Mouse (Mus musculus): Measurements from ENCODE around the gene Sult1c2. TPM values are rescaled to one million over a fixed set of nuclear protein-coding genes. Genes with fewer than 3 reads are reported as not detected.
"Not testable (repeated sequence)": the region's sequence is repeated elsewhere in the genome, so short reads cannot be mapped to it uniquely, and the experiment has no call there.

The Sult1c2 gene
- not detected in 2 replicates for polyA plus RNA-seq (2016; fragmentation: Nextera tagmentation; extraction: Ambion mirVana)

GRCm38 (mm10) chr17:53846206-53846605 lies at the start of gene Sult1c2:
Gene Sult1c2 (minus strand): TSS chr17:53846339.
- H3K4me1 ChIP-seq (replicated peaks), result no peaks in the 10 kb centered on the region
- H3K36me3 ChIP-seq, result no peaks in the 10 kb centered on the region
- no peak for ATAC-seq (ENCODE audit: insufficient number of reproducible peaks, insufficient read depth, low FRiP score, low TSS enrichment, low read depth)
- H3K27me3 ChIP-seq, result no peaks in the 10 kb centered on the region
- H3K4me2 ChIP-seq, result no peak within 1 kb of the TSS
- H3K4me3 ChIP-seq (replicated peaks), result no peak within 1 kb of the TSS
- no peaks in the 10 kb centered on the region for H3K9me3 ChIP-seq
- H3K9ac ChIP-seq (replicated peaks), result no peak within 1 kb of the TSS
- 86% methylated on average over 4 of the region's 4 CpGs for WGBS
- no peak within 1 kb of the TSS for H3K27ac ChIP-seq

DNA sequence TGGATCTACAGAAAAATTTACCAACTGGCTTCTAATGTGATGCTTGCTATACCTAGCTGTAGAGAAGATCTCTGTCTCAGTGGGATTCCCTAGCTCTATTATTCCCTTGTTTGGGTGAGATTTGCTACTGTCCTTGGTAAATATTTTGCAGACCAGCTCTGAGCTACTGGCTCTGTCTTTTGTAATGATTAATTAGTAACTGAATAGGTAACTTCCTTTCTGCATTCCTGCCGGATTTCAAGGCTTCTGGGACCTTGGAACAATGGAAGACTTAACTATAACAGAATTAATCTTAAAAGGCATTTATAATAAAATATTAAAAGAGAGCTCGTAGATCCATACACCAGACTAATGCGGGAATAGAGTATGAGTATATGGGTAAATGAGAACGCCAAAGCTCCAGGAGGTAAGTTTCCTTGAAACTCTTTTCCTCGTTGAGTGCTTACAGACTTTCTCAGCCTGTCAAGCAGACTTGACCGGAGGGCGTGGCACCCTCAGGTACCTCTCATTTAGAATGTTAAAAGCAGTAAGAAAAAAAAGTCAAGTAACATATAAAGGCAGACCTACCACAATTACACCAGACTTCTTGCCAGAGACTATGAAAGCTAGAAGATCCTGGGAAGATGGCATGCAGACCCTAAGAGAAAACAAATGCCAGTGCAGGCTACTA lies 33.0 kb upstream of the Sult1c2 start:
- not testable (repeated sequence) for H3K27me3 ChIP-seq; H3K4me3 ChIP-seq (replicated peaks); H3K27ac ChIP-seq; H3K4me1 ChIP-seq (replicated peaks); ATAC-seq (ENCODE audit: insufficient number of reproducible peaks, insufficient read depth, low FRiP score, low TSS enrichment, low read depth); H3K4me2 ChIP-seq; H3K9ac ChIP-seq (replicated peaks); H3K36me3 ChIP-seq
- H3K9me3 ChIP-seq, result peaks cover 16% of the 10 kb centered on the region; the same call in 1 of the 2 replicates
- WGBS, result 91% methylated on average over 7 of the region's 7 CpGs

DNA sequence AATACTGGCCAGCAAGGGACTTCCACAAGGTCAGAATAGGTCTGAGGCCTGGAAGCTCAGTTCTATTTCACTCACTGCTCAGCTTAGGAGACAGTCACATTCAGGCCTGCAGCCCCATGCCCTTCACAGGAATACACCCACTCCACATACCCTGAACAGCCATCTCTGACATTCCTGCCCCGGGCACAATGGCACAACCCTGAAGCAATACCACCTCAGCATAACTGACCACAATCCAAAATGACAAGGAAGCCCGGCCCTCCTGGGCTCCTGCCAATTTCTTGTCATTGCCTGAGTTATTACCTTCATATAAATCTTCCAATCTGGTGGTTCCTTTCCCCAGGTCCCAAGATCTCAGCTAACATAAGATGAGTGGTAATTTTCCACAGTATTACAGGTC lies 28.3 kb upstream of the Sult1c2 start:
- 82% methylated on average over 2 of the region's 2 CpGs for WGBS
- H3K9ac ChIP-seq (replicated peaks), result no peak overlapping the region
- no peak for ATAC-seq (ENCODE audit: insufficient number of reproducible peaks, insufficient read depth, low FRiP score, low TSS enrichment, low read depth)
- no peaks in the 10 kb centered on the region for H3K27me3 ChIP-seq
- no peak overlapping the region for H3K4me3 ChIP-seq (replicated peaks)
- H3K4me2 ChIP-seq, result no peak overlapping the region
- no peaks in the 10 kb centered on the region for H3K9me3 ChIP-seq
- no peak overlapping the region for H3K27ac ChIP-seq
- no peaks in the 10 kb centered on the region for H3K4me1 ChIP-seq (replicated peaks)
- no peaks in the 10 kb centered on the region for H3K36me3 ChIP-seq

DNA sequence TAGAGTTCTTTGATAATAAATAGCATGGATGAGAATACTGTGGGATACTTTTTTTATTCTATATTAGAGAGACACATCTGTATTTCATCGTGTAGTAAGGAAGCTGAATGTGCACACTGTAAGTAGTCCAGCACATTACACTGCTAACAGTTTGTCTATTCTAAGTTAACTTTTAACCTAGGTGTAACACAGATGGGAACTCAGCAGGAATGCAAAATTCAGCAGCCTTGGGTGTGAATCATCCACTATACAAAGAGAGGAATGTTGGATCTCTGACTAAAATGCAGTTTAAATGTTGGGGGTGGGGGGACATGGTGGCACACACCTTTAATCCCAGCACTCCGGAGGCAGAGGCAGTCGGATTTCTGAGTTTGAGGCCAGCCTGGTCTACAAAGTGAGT lies 26.1 kb upstream of the Sult1c2 start:
- Histone ChIP-seq H3K4me1 (replicated peaks) (no peaks in the 10 kb centered on the region), H3K9me3 (no peaks in the 10 kb centered on the region), H3K27ac (no peak overlapping the region), H3K4me3 (replicated peaks) (no peak overlapping the region), H3K36me3 (no peaks in the 10 kb centered on the region), H3K9ac (replicated peaks) (no peak overlapping the region), H3K4me2 (no peak overlapping the region), H3K27me3 (no peaks in the 10 kb centered on the region)
- no peak for ATAC-seq (ENCODE audit: insufficient number of reproducible peaks, insufficient read depth, low FRiP score, low TSS enrichment, low read depth)
- WGBS, result 86% methylated on average over 3 of the region's 3 CpGs

- Histone ChIP-seq H3K9ac (replicated peaks) (no peak overlapping the region), H3K4me1 (replicated peaks) (no peaks in the 10 kb centered on the region), H3K9me3 (no peaks in the 10 kb centered on the region), H3K4me2 (no peak overlapping the region), H3K36me3 (no peaks in the 10 kb centered on the region), H3K27ac (no peak overlapping the region), H3K27me3 (no peaks in the 10 kb centered on the region), H3K4me3 (replicated peaks) (no peak overlapping the region)
- ATAC-seq (ENCODE audit: insufficient number of reproducible peaks, insufficient read depth, low FRiP score, low TSS enrichment, low read depth), result no peak
Observed at GRCm38 (mm10) chr17:53869931-53870330, 23.8 kb upstream of the Sult1c2 start.

DNA sequence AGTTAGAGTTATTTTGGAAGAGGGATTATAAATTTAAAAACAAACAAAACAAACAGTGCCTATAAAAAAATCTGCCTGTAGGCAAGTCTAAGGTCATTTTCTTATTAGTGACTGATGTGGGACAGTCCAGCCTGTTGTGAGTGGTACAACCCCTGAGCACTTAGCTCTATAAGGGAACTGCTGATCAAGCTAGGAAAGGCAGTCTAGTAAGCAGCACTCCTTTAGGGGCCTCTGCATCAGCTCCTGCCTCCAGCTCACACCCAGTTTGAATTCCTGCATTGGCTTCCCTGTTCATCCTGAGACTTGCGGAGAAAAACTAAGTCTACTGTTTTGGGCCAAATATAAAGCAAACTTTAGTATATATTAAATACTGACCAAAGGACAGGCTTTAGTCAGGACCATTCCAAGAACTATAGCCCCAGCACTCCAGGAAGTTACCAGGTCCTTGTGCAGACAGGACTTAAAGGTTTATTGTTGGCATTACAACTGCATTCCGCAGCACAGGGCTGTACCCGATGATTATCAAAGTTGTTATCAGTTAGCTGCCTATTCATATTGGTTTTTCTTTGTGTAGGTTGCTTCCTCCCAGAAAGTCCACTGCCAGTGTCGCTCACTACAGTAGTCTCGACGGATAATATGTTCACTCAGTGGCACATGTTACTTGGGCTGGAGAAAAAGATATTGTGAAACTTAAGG lies 19.3 kb upstream of the Sult1c2 start:
- Histone ChIP-seq H3K27me3 (no peaks in the 10 kb centered on the region), H3K9me3 (no peaks in the 10 kb centered on the region), H3K4me2 (no peak overlapping the region), H3K36me3 (no peaks in the 10 kb centered on the region), H3K4me1 (replicated peaks) (no peaks in the 10 kb centered on the region), H3K27ac (no peak overlapping the region), H3K9ac (replicated peaks) (no peak overlapping the region), H3K4me3 (replicated peaks) (no peak overlapping the region)
- WGBS, result 89% methylated on average over 6 of the region's 6 CpGs
- ATAC-seq (ENCODE audit: insufficient number of reproducible peaks, insufficient read depth, low FRiP score, low TSS enrichment, low read depth), result no peak

- H3K4me3 ChIP-seq (replicated peaks), result no peak overlapping the region
- H3K27me3 ChIP-seq, result no peaks in the 10 kb centered on the region
- no peaks in the 10 kb centered on the region for H3K36me3 ChIP-seq
- H3K4me2 ChIP-seq, result no peak overlapping the region
- no peak overlapping the region for H3K27ac ChIP-seq
- no peaks in the 10 kb centered on the region for H3K9me3 ChIP-seq
- H3K4me1 ChIP-seq (replicated peaks), result no peaks in the 10 kb centered on the region
- H3K9ac ChIP-seq (replicated peaks), result no peak overlapping the region
- no peak for ATAC-seq (ENCODE audit: insufficient number of reproducible peaks, insufficient read depth, low FRiP score, low TSS enrichment, low read depth)
Observed at GRCm38 (mm10) chr17:53860548-53860947, 14.4 kb upstream of the Sult1c2 start.

DNA sequence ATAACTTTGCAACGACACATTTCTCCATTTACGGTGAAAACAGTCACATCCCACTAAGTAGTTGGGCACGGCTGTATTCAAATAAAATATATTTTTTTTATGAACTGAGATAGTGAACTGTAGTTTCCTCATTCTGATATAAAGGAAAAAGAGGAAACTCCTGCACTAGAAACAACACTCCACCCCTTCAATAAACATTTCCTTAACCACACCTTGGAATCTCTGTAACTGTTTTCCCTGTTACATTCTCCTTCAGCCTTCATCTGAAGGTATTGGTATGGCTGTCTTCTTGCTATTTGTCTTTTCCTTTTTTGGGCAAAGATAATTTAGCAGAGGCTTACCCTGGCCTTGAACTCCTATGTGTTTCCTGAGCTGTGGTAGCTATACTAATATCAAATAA lies 8.9 kb upstream of the Sult1c2 start:
- Histone ChIP-seq H3K4me3 (replicated peaks) (no peak overlapping the region), H3K27ac (no peak overlapping the region), H3K4me2 (no peak overlapping the region), H3K9me3 (peaks cover 4% of the 10 kb centered on the region; the same call in 1 of the 2 replicates), H3K9ac (replicated peaks) (no peak overlapping the region), H3K36me3 (no peaks in the 10 kb centered on the region), H3K27me3 (no peaks in the 10 kb centered on the region), H3K4me1 (replicated peaks) (no peaks in the 10 kb centered on the region)
- 87% methylated on average over 3 of the region's 3 CpGs for WGBS
- no peak for ATAC-seq (ENCODE audit: insufficient number of reproducible peaks, insufficient read depth, low FRiP score, low TSS enrichment, low read depth)

DNA sequence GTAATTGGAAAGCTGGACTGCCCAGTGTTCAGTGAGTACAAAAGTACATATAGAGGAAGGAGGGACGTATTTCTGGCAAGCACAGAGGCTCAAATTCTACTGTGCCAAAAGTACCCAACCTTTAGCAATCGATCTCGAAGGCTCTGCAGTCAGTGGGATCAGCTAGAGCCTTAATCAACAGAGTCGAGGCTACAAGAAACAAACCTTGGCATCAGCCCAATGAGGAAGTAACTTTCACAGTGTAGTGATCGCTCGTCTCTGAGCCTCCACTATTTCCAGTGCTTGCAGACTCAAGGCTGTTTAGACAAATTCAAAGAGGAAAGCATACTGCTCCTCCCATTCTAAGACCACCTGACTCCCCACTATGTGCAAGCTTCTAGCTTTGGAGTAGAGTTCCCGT lies 343 bp downstream of the Sult1c2 start:
- 82% methylated on average over 7 of the region's 7 CpGs for WGBS
- H3K4me3 ChIP-seq (replicated peaks), result no peak overlapping the region
- no peaks in the 10 kb centered on the region for H3K4me1 ChIP-seq (replicated peaks)
- no peaks in the 10 kb centered on the region for H3K27me3 ChIP-seq
- no peak overlapping the region for H3K4me2 ChIP-seq
- no peak overlapping the region for H3K27ac ChIP-seq
- no peaks in the 10 kb centered on the region for H3K36me3 ChIP-seq
- no peaks in the 10 kb centered on the region for H3K9me3 ChIP-seq
- no peak overlapping the region for H3K9ac ChIP-seq (replicated peaks)
- no peak for ATAC-seq (ENCODE audit: insufficient number of reproducible peaks, insufficient read depth, low FRiP score, low TSS enrichment, low read depth)

GRCm38 (mm10) chr17:53833366-53833765 lies 12.8 kb downstream of the Sult1c2 start:
- WGBS, result 61% methylated on average over 3 of the region's 3 CpGs
- Histone ChIP-seq H3K4me3 (replicated peaks) (no peak overlapping the region), H3K27me3 (no peaks in the 10 kb centered on the region)

DNA sequence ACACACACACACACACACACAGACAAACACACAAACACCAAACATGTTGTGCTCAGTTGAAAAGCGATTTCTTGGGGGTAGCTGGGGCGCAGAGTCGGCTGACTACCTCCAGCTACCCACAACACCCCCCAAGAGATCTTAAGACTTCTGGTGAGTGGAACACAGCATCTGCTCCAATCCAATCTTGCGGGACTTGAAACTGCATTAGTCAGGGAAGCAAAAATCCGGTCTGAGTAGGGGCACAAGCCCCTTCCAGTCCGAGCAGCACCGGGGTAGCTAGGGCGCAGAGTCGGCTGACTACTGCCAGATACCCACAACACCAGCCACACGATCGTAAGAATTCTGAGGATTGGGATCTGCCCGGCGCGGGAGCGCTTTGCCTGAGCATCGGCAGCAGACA lies 42.2 kb downstream of the Sult1c2 start:
- not testable (repeated sequence) for H3K4me3 ChIP-seq (replicated peaks); H3K9me3 ChIP-seq; H3K4me2 ChIP-seq; H3K9ac ChIP-seq (replicated peaks); ATAC-seq (ENCODE audit: insufficient number of reproducible peaks, insufficient read depth, low FRiP score, low TSS enrichment, low read depth); H3K27ac ChIP-seq; H3K4me1 ChIP-seq (replicated peaks); H3K27me3 ChIP-seq; H3K36me3 ChIP-seq
- 83% methylated on average over 16 of the region's 16 CpGs for WGBS

More at GRCm38 (mm10) chr17:53833366-53833765, 12.8 kb downstream of the Sult1c2 start:
- no peak overlapping the region for H3K27ac ChIP-seq
- no peaks in the 10 kb centered on the region for H3K36me3 ChIP-seq
- H3K4me1 ChIP-seq (replicated peaks), result no peaks in the 10 kb centered on the region
- 0 out of 2 replicates have a peak, but pooled peaks cover 11% of the 10 kb centered on the region for H3K9me3 ChIP-seq
- H3K9ac ChIP-seq (replicated peaks), result no peak overlapping the region
- H3K4me2 ChIP-seq, result no peak overlapping the region
- no peak for ATAC-seq (ENCODE audit: insufficient number of reproducible peaks, insufficient read depth, low FRiP score, low TSS enrichment, low read depth)

DNA sequence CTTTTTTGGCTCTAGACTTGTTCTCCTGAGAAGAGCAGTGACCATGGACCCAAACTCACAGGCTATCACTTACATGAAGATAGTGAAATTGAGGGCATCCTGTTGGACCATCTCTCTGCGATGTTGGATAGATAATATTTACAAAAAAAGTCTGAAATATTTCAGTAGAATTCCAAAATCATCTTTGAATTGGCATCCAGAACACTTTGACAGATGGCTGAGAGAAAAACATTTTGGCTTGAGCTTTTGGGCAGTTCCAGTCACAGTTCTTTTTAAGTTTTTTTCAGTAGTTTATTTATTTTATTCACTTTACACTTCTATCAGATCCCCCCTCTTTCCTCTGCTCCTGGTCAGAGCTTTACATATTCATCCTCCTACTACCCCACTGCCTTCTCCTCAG lies 62.8 kb downstream of the Sult1c2 start:
- Histone ChIP-seq H3K27ac (no peak overlapping the region), H3K9me3 (no peaks in the 10 kb centered on the region)
- WGBS, result 86% methylated on average over 1 of the region's 1 CpGs

More for the DNA sequence above, 62.8 kb downstream of the Sult1c2 start:
- Histone ChIP-seq H3K4me2 (no peak overlapping the region), H3K9ac (replicated peaks) (no peak overlapping the region), H3K4me3 (replicated peaks) (no peak overlapping the region), H3K36me3 (no peaks in the 10 kb centered on the region), H3K27me3 (no peaks in the 10 kb centered on the region), H3K4me1 (replicated peaks) (no peaks in the 10 kb centered on the region)
- no peak for ATAC-seq (ENCODE audit: insufficient number of reproducible peaks, insufficient read depth, low FRiP score, low TSS enrichment, low read depth)
